Mouse (Mus musculus) macrophage (primary cell): ENCODE results near the gene Olfr211. TPM values are rescaled to one million over a fixed set of nuclear protein-coding genes. Genes with fewer than 3 reads are reported as not detected.
"Not testable (repeated sequence)": the region's sequence is repeated elsewhere in the genome, so short reads cannot be mapped to it uniquely, and the experiment has no call there.

Experiments used
- H3K27ac ChIP-seq: fragments of 350-480 bp; formaldehyde crosslinking; 2 replicates; pipeline ENCODE4 v1.9.0; 2021
- H3K36me3 ChIP-seq: fragments of 350-480 bp; formaldehyde crosslinking; 2 replicates; pipeline ENCODE4 v1.9.0; 2021; ENCODE audit errors: inconsistent target
- H3K4me3 ChIP-seq: fragments of 350-480 bp; formaldehyde crosslinking; 2 replicates; pipeline ENCODE4 v1.9.0; 2021; ENCODE audit errors: inconsistent target
- H3K79me2 ChIP-seq: fragments of 350-480 bp; formaldehyde crosslinking; 2 replicates; pipeline ENCODE4 v1.9.0; 2021; ENCODE audit errors: inconsistent target
- WGBS: methylation state at CpG from one replicate; pipeline ENCODE4 v1.1.7; 2026; ENCODE audit warnings: inconsistent platforms; ENCODE audit not compliant: missing documents; 5-methylcytosine and 5-hydroxymethylcytosine counted together
- polyA plus RNA-seq: library from polyadenylated mRNA; stranded (reverse); fragments of 250-400 nt; gene quantifications from 3 replicates; pipeline ENCODE4 v1.2.4, GENCODE M21; 2018; ENCODE audit warnings: inconsistent platforms
- total RNA-seq, 78 experiments: library from RNA; depleted of rRNA; stranded (reverse); fragments of 250-400 nt; gene quantifications; 1 replicate in 9 of 78; 2 replicates in 24 of 78; 3 replicates in 43 of 78; 4 replicates in 2 of 78; pipeline ENCODE4 v1.2.4; 2018; ENCODE audit warnings: inconsistent platforms in 56 of 78

Olfr211 gene
- total RNA-seq (2018; cell fraction: chromatin; rRNA removed): not detected
- not detected for total RNA-seq (2018; cell fraction: cytosol; rRNA removed)
- not detected for total RNA-seq (2018; cell fraction: nucleus; rRNA removed)
- polyA plus RNA-seq: not detected in 3 replicates

DNA sequence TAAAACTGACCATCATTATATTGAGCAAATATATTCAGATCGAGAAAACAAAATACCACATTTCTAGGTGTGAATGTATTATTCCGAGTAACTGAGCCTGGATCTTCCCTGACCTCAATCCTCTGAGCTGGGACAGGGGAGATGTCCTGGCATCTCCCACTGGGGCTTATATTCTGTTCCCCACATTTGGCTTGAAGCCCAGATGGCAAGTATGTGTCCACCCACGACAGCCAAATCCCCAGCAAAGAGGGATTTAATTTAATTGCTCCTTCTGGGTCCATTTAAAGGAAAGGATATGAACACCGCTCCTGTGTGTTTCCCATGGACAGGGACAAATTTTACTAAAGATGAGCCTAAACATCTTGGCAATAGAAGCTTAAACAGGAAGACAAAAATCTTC lies at the start of gene Olfr211:
Olfr211 (plus strand) TSS at position 301 of the 400 bp plus-strand sequence.
- WGBS: 85% methylated on average over 4 of the region's 4 CpGs
- H3K27ac ChIP-seq: no peak within 1 kb of the TSS
- no peaks in the 10 kb centered on the region for H3K36me3 ChIP-seq
- H3K79me2 ChIP-seq: no peaks in the 10 kb centered on the region
- no peak within 1 kb of the TSS for H3K4me3 ChIP-seq

DNA sequence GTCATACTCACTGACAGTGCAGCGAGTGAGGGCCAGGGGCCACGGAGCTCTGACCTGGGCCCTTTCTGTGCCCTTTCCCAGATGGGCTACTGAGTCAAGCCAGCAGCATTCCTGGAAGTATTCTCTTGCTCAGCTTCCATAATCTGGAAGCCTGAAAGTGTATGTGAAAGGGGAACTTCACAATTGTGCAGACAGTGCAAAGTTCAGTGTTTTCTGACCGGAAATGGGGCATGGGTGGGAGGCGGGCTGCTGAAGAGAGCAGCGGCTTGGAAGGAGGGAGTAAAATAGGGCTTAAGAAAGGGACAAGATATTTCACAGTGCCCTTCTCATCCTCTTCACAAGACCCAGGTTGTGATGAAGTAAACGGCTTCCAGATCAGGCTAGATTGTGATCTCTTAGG lies 49.4 kb upstream of the Olfr211 start:
- Histone ChIP-seq H3K36me3 (no peaks in the 10 kb centered on the region), H3K4me3 (no peak overlapping the region), H3K79me2 (no peaks in the 10 kb centered on the region), H3K27ac (no peak overlapping the region)
- 69% methylated on average over 6 of the region's 6 CpGs for WGBS

GRCm38 (mm10) chr6:116440447-116440846 lies 48.4 kb upstream of the Olfr211 start:
- no peak overlapping the region for H3K27ac ChIP-seq
- H3K79me2 ChIP-seq: no peaks in the 10 kb centered on the region
- H3K36me3 ChIP-seq: no peaks in the 10 kb centered on the region
- 84% methylated on average over 4 of the region's 4 CpGs for WGBS
- H3K4me3 ChIP-seq: no peak overlapping the region

DNA sequence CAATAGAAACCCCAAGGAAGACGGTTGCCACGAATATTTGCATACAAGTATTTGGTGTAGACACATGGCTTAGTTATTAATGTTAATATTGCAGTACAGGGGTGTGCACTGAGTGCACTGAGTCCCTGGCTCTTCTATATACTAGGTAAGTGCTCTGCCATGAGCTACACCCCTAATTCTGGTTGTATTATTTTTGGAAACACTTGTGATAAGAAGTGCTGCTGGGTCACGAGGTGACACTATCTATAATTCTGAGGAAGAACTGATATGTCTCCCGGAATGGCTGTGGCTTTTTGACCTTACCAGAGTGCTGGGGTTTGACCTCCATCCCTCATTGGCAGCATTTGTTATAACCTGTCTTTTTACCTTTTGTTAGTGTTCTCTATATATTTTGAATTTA lies 48.0 kb upstream of the Olfr211 start:
- no peaks in the 10 kb centered on the region for H3K36me3 ChIP-seq
- no peaks in the 10 kb centered on the region for H3K79me2 ChIP-seq
- H3K4me3 ChIP-seq: no peak overlapping the region
- WGBS: 94% methylated on average over 4 of the region's 4 CpGs
- no peak overlapping the region for H3K27ac ChIP-seq

- Histone ChIP-seq H3K79me2 (no peaks in the 10 kb centered on the region), H3K36me3 (no peaks in the 10 kb centered on the region), H3K27ac (peak overlapping the region; percentile 70), H3K4me3 (no peak overlapping the region)
- WGBS: 8% methylated on average over 4 of the region's 4 CpGs
These were observed 33.1 kb upstream of the Olfr211 start for GRCm38 (mm10) chr6:116455781-116456180.

GRCm38 (mm10) chr6:116456482-116456881 lies 32.4 kb upstream of the Olfr211 start:
- no peaks in the 10 kb centered on the region for H3K79me2 ChIP-seq
- peak overlapping the region; percentile 70 for H3K27ac ChIP-seq
- no peaks in the 10 kb centered on the region for H3K36me3 ChIP-seq
- no peak overlapping the region for H3K4me3 ChIP-seq
- 67% methylated on average over 1 of the region's 1 CpGs for WGBS

GRCm38 (mm10) chr6:116458728-116459127 lies 30.2 kb upstream of the Olfr211 start:
- no peak overlapping the region for H3K4me3 ChIP-seq
- 16% methylated on average over 4 of the region's 4 CpGs for WGBS
- H3K27ac ChIP-seq: 0 out of 2 replicates have a peak overlapping the region, but pooled peaks have one; percentile 24
- no peaks in the 10 kb centered on the region for H3K36me3 ChIP-seq
- H3K79me2 ChIP-seq: no peaks in the 10 kb centered on the region

- Histone ChIP-seq H3K79me2 (no peaks in the 10 kb centered on the region), H3K4me3 (no peak overlapping the region), H3K36me3 (no peaks in the 10 kb centered on the region), H3K27ac (peak overlapping the region; percentile 24)
- 46% methylated on average over 2 of the region's 2 CpGs for WGBS
These were observed 29.7 kb upstream of the Olfr211 start for GRCm38 (mm10) chr6:116459232-116459631.

DNA sequence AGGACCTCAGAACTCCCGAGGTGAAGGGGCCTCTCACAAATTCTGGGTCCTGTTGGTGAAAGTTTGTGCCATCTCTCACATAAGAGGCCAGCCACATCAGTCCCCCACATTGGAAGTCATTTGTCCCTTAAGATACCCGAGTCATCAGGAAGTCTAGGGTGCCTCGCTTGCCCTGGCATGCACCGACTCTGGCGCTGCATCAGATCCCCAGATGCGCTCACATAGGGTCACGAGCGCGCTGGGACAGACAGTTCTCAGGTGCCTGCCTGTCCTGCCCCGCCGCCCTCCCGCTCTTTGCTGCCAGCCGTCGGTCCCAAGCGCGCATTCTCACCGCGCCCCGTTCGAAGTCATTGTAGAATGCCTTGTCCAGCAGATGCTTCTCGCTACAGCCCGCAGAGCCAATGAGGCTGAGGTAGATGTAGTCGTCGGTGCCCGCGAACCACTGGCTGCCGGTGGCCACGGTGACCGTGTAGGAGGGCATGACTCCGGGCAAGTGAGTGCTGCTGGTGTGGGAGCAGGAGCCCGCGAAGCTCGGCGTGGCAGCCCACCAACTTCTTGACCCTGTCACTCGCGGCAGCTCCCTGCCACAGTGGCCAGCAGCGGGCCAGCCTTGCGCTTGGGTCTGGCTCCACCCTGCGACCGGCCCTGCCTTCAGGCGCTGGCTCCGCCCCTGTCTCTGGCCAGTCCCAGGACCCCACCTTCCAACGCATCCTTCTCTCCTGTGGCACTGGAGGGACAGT lies 28.2 kb upstream of the Olfr211 start, which contains the start of gene Alox5:
Alox5 (minus strand) TSS at position 635 of the 740 bp plus-strand sequence.
- H3K36me3 ChIP-seq: no peaks in the 10 kb centered on the region
- H3K4me3 ChIP-seq: no peak within 1 kb of the TSS; the same call in 1 of the 2 replicates
- no peak within 1 kb of the TSS for H3K27ac ChIP-seq
- H3K79me2 ChIP-seq: no peaks in the 10 kb centered on the region
- 10% methylated on average over 38 of the region's 43 CpGs for WGBS

DNA sequence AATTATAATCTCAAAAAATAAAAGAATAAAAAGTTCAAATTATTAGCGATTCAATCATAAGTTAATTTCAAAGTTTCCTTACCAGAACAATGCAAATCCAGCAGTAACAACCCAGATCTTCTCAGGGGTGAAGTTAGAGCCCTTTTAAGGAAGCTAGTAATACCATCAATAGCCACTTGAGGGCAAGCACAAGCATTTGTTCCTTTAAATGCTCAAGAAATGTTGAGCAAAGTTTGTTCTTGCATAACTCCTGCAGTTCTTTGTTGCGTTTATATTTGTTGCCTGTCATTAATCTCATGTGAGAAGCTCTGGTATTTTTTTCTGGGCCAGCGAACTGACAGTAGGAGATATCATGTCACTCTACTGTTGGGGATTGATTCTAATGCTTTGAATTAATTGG lies 20.8 kb upstream of the Olfr211 start:
- Histone ChIP-seq H3K36me3 (no peaks in the 10 kb centered on the region), H3K79me2 (no peaks in the 10 kb centered on the region), H3K27ac (no peak overlapping the region), H3K4me3 (no peak overlapping the region)
- WGBS: 12% methylated on average over 3 of the region's 3 CpGs

DNA sequence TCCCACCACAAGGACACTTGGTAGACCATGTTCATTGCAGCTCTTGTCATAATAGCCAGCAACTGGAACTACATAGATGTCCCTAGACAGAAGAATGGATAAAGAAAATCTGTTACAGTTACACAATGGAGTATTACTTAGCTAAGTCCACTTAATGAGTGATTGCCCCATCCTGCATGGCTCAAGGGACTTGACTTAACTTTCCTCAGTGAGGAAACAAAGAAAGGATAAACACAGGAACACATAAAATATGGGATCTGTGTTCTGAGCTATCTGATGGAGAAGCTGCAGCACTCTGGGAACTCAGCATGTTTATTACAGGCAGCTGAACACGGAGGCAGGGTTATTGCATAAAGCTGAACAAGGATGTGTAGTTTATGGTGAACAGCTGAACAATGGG lies 3.8 kb upstream of the Olfr211 start:
- no peak overlapping the region for H3K27ac ChIP-seq
- no peaks in the 10 kb centered on the region for H3K79me2 ChIP-seq
- no peak overlapping the region for H3K4me3 ChIP-seq
- 75% methylated on average over 1 of the region's 1 CpGs for WGBS
- H3K36me3 ChIP-seq: no peaks in the 10 kb centered on the region

GRCm38 (mm10) chr6:116486833-116487232 lies 2.1 kb upstream of the Olfr211 start:
- no peak overlapping the region for H3K27ac ChIP-seq
- no peaks in the 10 kb centered on the region for H3K36me3 ChIP-seq
- H3K79me2 ChIP-seq: no peaks in the 10 kb centered on the region
- 59% methylated on average over 1 of the region's 1 CpGs for WGBS
- H3K4me3 ChIP-seq: no peak overlapping the region

DNA sequence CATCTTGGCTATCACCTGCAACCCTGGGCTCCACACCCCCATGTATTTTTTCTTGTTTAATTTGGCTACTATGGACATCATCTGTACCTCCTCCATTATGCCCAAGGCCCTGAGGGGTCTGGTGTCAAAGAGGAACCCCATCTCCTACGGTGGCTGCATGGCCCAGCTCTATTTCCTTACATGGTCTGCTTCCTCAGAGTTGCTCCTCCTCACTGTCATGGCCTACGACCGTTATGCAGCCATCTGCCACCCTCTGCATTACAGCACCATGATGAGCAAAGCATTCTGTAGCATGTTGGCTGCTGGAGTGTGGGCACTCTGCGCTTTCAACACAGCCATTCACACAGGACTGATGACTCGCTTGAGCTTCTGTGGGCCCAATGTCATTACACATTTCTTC lies 4.9 kb downstream of the Olfr211 start:
- WGBS: 81% methylated on average over 5 of the region's 5 CpGs
- H3K27ac ChIP-seq: no peak overlapping the region
- H3K4me3 ChIP-seq: no peak overlapping the region
- no peaks in the 10 kb centered on the region for H3K79me2 ChIP-seq
- no peaks in the 10 kb centered on the region for H3K36me3 ChIP-seq

DNA sequence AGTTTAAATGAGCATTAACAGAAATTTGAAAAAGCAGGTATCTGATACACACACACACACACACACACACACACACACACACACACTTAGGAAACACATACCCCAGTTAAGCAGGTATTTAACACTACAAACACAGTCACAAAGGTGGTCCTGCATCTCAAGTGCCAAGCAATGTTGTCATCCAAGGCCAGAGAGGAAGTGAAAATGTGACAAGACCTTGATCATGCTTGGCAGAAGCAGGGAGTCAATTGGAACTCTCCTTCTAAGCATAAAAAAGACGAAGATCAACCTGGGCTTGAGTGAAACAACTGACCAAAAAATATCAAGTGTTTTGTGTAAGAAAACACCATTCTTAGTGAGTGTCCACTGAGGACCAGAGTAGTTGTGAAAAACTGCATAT lies 7.1 kb downstream of the Olfr211 start:
- Histone ChIP-seq H3K4me3 (no peak overlapping the region), H3K27ac (no peak overlapping the region), H3K36me3 (no peaks in the 10 kb centered on the region), H3K79me2 (no peaks in the 10 kb centered on the region)
- WGBS: 56% methylated on average over 1 of the region's 1 CpGs

GRCm38 (mm10) chr6:116506302-116507003 lies 17.6 kb downstream of the Olfr211 start, which contains the start of gene Olfr212:
Olfr212 (plus strand) TSS chr6:116506516.
- not testable (repeated sequence) for H3K27ac ChIP-seq, H3K79me2 ChIP-seq, H3K4me3 ChIP-seq, H3K36me3 ChIP-seq
- WGBS: 98% methylated on average over 8 of the region's 20 CpGs
